Mouse (Mus musculus): Measurements from ENCODE around the gene Lpar5. TPM values are rescaled to one million over a fixed set of nuclear protein-coding genes. Genes with fewer than 3 reads are reported as not detected.

Gene Lpar5
- polyA plus RNA-seq, 1 experiment from 2014 or later: 0.21 TPM

- Histone ChIP-seq H3K4me3 (ENCODE audit: low read depth, low read length) (peak overlapping the region; percentile 98), H3K4me2 (ENCODE audit: low read depth, low read length, severe bottlenecking) (peak overlapping the region; percentile 97), H3K9ac (ENCODE audit: low read length) (peak overlapping the region; percentile 95), H3K9me3 (ENCODE audit: control insufficient read depth, low read length) (no peaks in the 10 kb centered on the region), H3K27me3 (ENCODE audit: control insufficient read depth, insufficient read depth, low read length) (no peaks in the 10 kb centered on the region), H3K36me3 (ENCODE audit: control insufficient read depth, insufficient read depth, low read length) (peaks cover 17% of the 10 kb centered on the region), H3K4me1 (replicated peaks; ENCODE audit: control insufficient read depth, insufficient read depth, low read length) (peaks cover 26% of the 10 kb centered on the region), H3K27ac (ENCODE audit: low read depth, low read length) (no peak overlapping the region; the same call in 1 of the 2 replicates)
- under 1% methylated on average over 12 of the region's 12 CpGs for WGBS
- ATAC-seq (replicated peaks; ENCODE audit: low FRiP score) (no peak), DNase-seq (ENCODE audit: low spot score) (no peak)
Measured at GRCm38 (mm10) chr6:125097346-125097689, 29.6 kb downstream of the Lpar5 start.

GRCm38 (mm10) chr6:125097951-125098350 is 30.2 kb downstream of the Lpar5 start:
- WGBS: 73% methylated on average over 8 of the region's 8 CpGs
- Histone ChIP-seq H3K9ac (ENCODE audit: low read length) (peak overlapping the region; percentile 95), H3K4me1 (replicated peaks; ENCODE audit: control insufficient read depth, insufficient read depth, low read length) (peaks cover 26% of the 10 kb centered on the region), H3K9me3 (ENCODE audit: control insufficient read depth, low read length) (no peaks in the 10 kb centered on the region), H3K36me3 (ENCODE audit: control insufficient read depth, insufficient read depth, low read length) (peaks cover 24% of the 10 kb centered on the region), H3K4me3 (ENCODE audit: low read depth, low read length) (peak overlapping the region; percentile 98), H3K4me2 (ENCODE audit: low read depth, low read length, severe bottlenecking) (peak overlapping the region; percentile 97), H3K27ac (ENCODE audit: low read depth, low read length) (no peak overlapping the region), H3K27me3 (ENCODE audit: control insufficient read depth, insufficient read depth, low read length) (no peaks in the 10 kb centered on the region)
- no peak for ATAC-seq (replicated peaks; ENCODE audit: low FRiP score)
- DNase-seq (ENCODE audit: low spot score): no peak

DNA sequence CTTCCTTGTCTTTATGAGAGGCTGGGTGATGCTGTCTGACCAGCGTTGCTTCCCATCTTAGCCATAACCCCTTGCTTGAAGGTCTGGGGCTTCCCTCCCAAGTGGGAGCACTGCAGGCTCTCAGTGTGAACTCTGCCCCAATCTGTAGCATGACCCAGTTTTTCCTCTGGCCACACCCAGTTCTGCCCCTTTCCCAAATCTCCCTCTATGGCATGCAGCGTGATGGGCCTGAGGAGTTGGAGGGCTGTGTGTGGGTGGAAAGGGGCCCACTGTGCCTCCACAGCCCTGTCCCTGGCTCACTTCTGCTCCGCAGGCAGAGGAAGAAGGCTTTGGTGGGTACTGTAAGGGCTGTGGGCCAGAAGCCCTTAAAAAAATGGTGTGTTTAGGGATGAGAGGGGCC is 30.8 kb downstream of the Lpar5 start:
- Histone ChIP-seq H3K27ac (ENCODE audit: low read depth, low read length) (no peak overlapping the region; the same call in 1 of the 2 replicates), H3K36me3 (ENCODE audit: control insufficient read depth, insufficient read depth, low read length) (peaks cover 26% of the 10 kb centered on the region), H3K4me3 (ENCODE audit: low read depth, low read length) (peak overlapping the region; percentile 98), H3K4me1 (replicated peaks; ENCODE audit: control insufficient read depth, insufficient read depth, low read length) (peaks cover 26% of the 10 kb centered on the region), H3K9me3 (ENCODE audit: control insufficient read depth, low read length) (no peaks in the 10 kb centered on the region), H3K9ac (ENCODE audit: low read length) (peak overlapping the region; percentile 95), H3K27me3 (ENCODE audit: control insufficient read depth, insufficient read depth, low read length) (no peaks in the 10 kb centered on the region), H3K4me2 (ENCODE audit: low read depth, low read length, severe bottlenecking) (peak overlapping the region; percentile 97)
- DNase-seq (ENCODE audit: low spot score) (no peak), ATAC-seq (replicated peaks; ENCODE audit: low FRiP score) (no peak)
- WGBS: 70% methylated on average over 3 of the region's 3 CpGs

- H3K4me1 ChIP-seq (replicated peaks; ENCODE audit: control insufficient read depth, insufficient read depth, low read length): peaks cover 26% of the 10 kb centered on the region
- DNase-seq (ENCODE audit: low spot score) (peak; percentile 63), ATAC-seq (replicated peaks; ENCODE audit: low FRiP score) (no peak)
- H3K4me2 ChIP-seq (ENCODE audit: low read depth, low read length, severe bottlenecking): peak overlapping the region; percentile 97
- H3K9me3 ChIP-seq (ENCODE audit: control insufficient read depth, low read length): no peaks in the 10 kb centered on the region
- 60% methylated on average over 5 of the region's 5 CpGs for WGBS
- H3K27me3 ChIP-seq (ENCODE audit: control insufficient read depth, insufficient read depth, low read length): no peaks in the 10 kb centered on the region
- peaks cover 32% of the 10 kb centered on the region for H3K36me3 ChIP-seq (ENCODE audit: control insufficient read depth, insufficient read depth, low read length)
- H3K27ac ChIP-seq (ENCODE audit: low read depth, low read length): peak overlapping the region; percentile 70
- peak overlapping the region; percentile 37; the same call in 1 of the 2 replicates for H3K9ac ChIP-seq (ENCODE audit: low read length)
- H3K4me3 ChIP-seq (ENCODE audit: low read depth, low read length): peak overlapping the region; percentile 11; the same call in 1 of the 2 replicates
Measured at GRCm38 (mm10) chr6:125099421-125099971, 31.8 kb downstream of the Lpar5 start.

GRCm38 (mm10) chr6:125101444-125101843 is 33.7 kb downstream of the Lpar5 start:
- no peaks in the 10 kb centered on the region for H3K27me3 ChIP-seq (ENCODE audit: control insufficient read depth, insufficient read depth, low read length)
- no peak overlapping the region for H3K4me3 ChIP-seq (ENCODE audit: low read depth, low read length)
- no peak overlapping the region for H3K4me2 ChIP-seq (ENCODE audit: low read depth, low read length, severe bottlenecking)
- no peak overlapping the region for H3K9ac ChIP-seq (ENCODE audit: low read length)
- no peak for DNase-seq (ENCODE audit: low spot score)
- 88% methylated on average over 9 of the region's 9 CpGs for WGBS
- peaks cover 45% of the 10 kb centered on the region for H3K36me3 ChIP-seq (ENCODE audit: control insufficient read depth, insufficient read depth, low read length)
- no peak overlapping the region for H3K27ac ChIP-seq (ENCODE audit: low read depth, low read length)
- no peaks in the 10 kb centered on the region for H3K9me3 ChIP-seq (ENCODE audit: control insufficient read depth, low read length)
- no peak for ATAC-seq (replicated peaks; ENCODE audit: low FRiP score)
- peaks cover 26% of the 10 kb centered on the region for H3K4me1 ChIP-seq (replicated peaks; ENCODE audit: control insufficient read depth, insufficient read depth, low read length)

GRCm38 (mm10) chr6:125104223-125104622 is 36.5 kb downstream of the Lpar5 start:
- Histone ChIP-seq H3K9ac (ENCODE audit: low read length) (no peak overlapping the region), H3K27me3 (ENCODE audit: control insufficient read depth, insufficient read depth, low read length) (no peaks in the 10 kb centered on the region), H3K27ac (ENCODE audit: low read depth, low read length) (no peak overlapping the region), H3K36me3 (ENCODE audit: control insufficient read depth, insufficient read depth, low read length) (peaks cover 72% of the 10 kb centered on the region), H3K4me2 (ENCODE audit: low read depth, low read length, severe bottlenecking) (no peak overlapping the region), H3K4me1 (replicated peaks; ENCODE audit: control insufficient read depth, insufficient read depth, low read length) (peaks cover 10% of the 10 kb centered on the region; the same call in 1 of the 2 replicates), H3K9me3 (ENCODE audit: control insufficient read depth, low read length) (no peaks in the 10 kb centered on the region), H3K4me3 (ENCODE audit: low read depth, low read length) (no peak overlapping the region)
- WGBS: 94% methylated on average over 4 of the region's 4 CpGs
- DNase-seq (ENCODE audit: low spot score) (no peak), ATAC-seq (replicated peaks; ENCODE audit: low FRiP score) (no peak)

- WGBS: 97% methylated on average over 2 of the region's 2 CpGs
- Histone ChIP-seq H3K9ac (ENCODE audit: low read length) (no peak overlapping the region), H3K9me3 (ENCODE audit: control insufficient read depth, low read length) (no peaks in the 10 kb centered on the region), H3K27ac (ENCODE audit: low read depth, low read length) (no peak overlapping the region), H3K27me3 (ENCODE audit: control insufficient read depth, insufficient read depth, low read length) (no peaks in the 10 kb centered on the region), H3K4me3 (ENCODE audit: low read depth, low read length) (no peak overlapping the region), H3K36me3 (ENCODE audit: control insufficient read depth, insufficient read depth, low read length) (peaks cover 78% of the 10 kb centered on the region), H3K4me2 (ENCODE audit: low read depth, low read length, severe bottlenecking) (no peak overlapping the region), H3K4me1 (replicated peaks; ENCODE audit: control insufficient read depth, insufficient read depth, low read length) (no peaks in the 10 kb centered on the region)
- ATAC-seq (replicated peaks; ENCODE audit: low FRiP score): no peak
- no peak for DNase-seq (ENCODE audit: low spot score)
Measured at GRCm38 (mm10) chr6:125107705-125108104, 40.0 kb downstream of the Lpar5 start.

DNA sequence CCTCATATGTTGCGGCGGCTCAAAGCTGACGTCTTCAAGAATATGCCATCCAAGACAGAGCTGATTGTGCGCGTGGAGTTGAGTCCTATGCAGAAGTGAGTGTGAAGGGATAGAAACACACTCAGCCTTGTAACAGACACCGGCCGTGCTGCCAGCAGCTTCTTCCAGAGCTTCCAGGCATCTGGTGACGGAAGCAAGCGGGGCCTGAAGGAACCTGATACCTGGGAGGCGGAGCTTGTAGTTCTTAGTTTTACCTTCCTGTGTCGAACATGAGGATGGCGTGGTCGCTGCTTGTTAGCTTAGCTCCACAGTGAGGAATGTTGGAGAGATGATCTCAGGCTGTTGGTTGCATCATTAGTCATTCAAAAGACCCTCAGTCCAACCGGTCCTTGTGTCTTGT is 41.7 kb downstream of the Lpar5 start:
- H3K27ac ChIP-seq (ENCODE audit: low read depth, low read length): no peak overlapping the region
- H3K4me1 ChIP-seq (replicated peaks; ENCODE audit: control insufficient read depth, insufficient read depth, low read length): no peaks in the 10 kb centered on the region
- no peak overlapping the region for H3K4me2 ChIP-seq (ENCODE audit: low read depth, low read length, severe bottlenecking)
- H3K27me3 ChIP-seq (ENCODE audit: control insufficient read depth, insufficient read depth, low read length): no peaks in the 10 kb centered on the region
- ATAC-seq (replicated peaks; ENCODE audit: low FRiP score): no peak
- H3K9ac ChIP-seq (ENCODE audit: low read length): no peak overlapping the region
- H3K4me3 ChIP-seq (ENCODE audit: low read depth, low read length): no peak overlapping the region
- no peak for DNase-seq (ENCODE audit: low spot score)
- no peaks in the 10 kb centered on the region for H3K9me3 ChIP-seq (ENCODE audit: control insufficient read depth, low read length)
- 87% methylated on average over 14 of the region's 14 CpGs for whole genome bisulfite sequencing
- H3K36me3 ChIP-seq (ENCODE audit: control insufficient read depth, insufficient read depth, low read length): peaks cover 76% of the 10 kb centered on the region

GRCm38 (mm10) chr6:125110927-125111326 is 43.2 kb downstream of the Lpar5 start:
- Histone ChIP-seq H3K36me3 (ENCODE audit: control insufficient read depth, insufficient read depth, low read length) (peaks cover 70% of the 10 kb centered on the region), H3K9ac (ENCODE audit: low read length) (no peak overlapping the region), H3K27me3 (ENCODE audit: control insufficient read depth, insufficient read depth, low read length) (no peaks in the 10 kb centered on the region), H3K4me1 (replicated peaks; ENCODE audit: control insufficient read depth, insufficient read depth, low read length) (no peaks in the 10 kb centered on the region), H3K4me3 (ENCODE audit: low read depth, low read length) (no peak overlapping the region), H3K9me3 (ENCODE audit: control insufficient read depth, low read length) (no peaks in the 10 kb centered on the region), H3K27ac (ENCODE audit: low read depth, low read length) (no peak overlapping the region), H3K4me2 (ENCODE audit: low read depth, low read length, severe bottlenecking) (no peak overlapping the region)
- ATAC-seq (replicated peaks; ENCODE audit: low FRiP score) (no peak), DNase-seq (ENCODE audit: low spot score) (peak; percentile 70)
- 89% methylated on average over 7 of the region's 7 CpGs for WGBS
